Mouse (Mus musculus): ENCODE results near the gene Dynlt1a.
"Not testable (repeated sequence)": the region's sequence is repeated elsewhere in the genome, so short reads cannot be mapped to it uniquely, and the experiment has no call there.

The Dynlt1a gene

DNA sequence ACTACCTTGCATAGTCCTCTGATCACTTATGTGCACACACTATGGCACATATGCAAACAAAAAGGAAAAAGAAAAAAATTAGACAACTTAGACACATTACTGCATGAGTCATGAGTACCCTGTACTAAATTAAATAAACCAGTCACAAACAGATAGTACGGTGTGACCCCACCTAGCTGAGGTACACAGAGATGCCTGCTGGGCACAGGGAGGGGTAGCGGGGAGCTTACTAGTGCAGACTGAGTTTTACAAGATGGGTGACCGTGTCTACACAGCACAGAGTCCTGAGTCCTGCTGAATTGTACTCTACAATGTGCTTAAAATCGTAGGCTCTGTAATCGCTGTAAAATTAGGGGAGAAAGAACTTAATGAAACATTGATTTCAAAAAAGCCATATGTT lies 31.1 kb downstream of the Dynlt1a start:
- not testable (repeated sequence) for DNase-seq

DNA sequence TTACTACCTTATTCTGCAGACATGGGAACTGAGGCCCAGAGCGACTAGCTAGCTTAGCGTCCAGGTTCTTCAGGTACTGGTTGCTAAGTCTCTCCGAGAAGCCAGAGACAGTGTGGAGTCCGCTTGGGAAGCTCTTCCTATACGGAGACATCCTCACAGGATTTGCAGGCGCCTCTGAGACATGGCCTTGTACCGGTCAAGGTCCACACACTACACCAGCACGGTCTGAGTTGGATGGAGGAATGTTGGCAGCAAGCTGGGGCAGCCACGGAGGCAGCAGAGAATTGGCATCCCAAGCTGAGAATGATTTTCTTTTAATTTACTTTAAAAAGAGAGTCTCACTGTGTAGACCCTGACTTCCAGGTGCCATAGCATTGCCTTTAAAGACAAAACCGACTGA lies 34.2 kb downstream of the Dynlt1a start:
- not testable (repeated sequence) for DNase-seq

DNA sequence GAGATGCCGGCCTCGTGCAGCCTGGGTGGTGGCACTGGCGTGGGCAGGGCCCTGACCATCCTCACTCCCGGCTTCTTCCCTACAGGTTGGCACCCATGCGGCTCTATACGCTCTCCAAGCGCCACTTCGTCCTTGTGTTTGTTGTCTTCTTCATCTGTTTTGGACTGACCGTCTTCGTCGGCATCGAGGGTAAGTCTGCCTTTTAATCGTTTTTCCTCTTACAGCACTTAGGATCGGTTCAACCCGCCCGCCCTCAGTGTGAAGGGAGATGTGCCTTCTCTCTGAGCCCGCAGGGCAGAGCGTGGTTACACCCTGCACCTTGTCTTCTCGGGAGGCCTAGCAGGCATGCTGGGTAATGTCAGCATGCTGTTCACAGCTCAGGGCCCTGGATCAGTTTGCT lies 36.8 kb downstream of the Dynlt1a start:
- DNase-seq, result not testable (repeated sequence)

GRCm38 (mm10) chr17:6279772-6280171 lies 37.5 kb downstream of the Dynlt1a start:
- DNase-seq, result not testable (repeated sequence)

DNA sequence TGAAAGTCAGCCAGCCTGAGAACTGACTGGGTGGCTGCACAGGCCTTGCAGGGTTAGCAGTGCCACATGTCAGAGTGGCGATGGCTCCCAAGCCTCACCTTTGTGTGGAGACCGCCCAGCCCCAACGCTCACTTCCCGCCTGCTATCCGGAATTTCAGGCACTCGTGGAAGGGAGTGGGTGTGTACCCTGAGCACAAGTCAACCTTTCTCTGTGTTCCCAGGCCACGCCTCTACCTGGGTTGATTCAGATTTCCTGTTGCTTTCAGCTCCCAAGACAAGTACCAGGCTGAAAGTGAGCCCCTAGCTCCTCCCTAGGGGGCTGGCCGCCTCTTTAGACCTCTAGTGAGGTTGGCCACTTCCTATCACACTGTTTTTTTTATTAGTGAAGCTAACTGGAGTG lies 38.1 kb downstream of the Dynlt1a start:
- DNase-seq, result not testable (repeated sequence)

- not testable (repeated sequence) for DNase-seq
Observed at GRCm38 (mm10) chr17:6274693-6275092, 42.6 kb downstream of the Dynlt1a start.

DNA sequence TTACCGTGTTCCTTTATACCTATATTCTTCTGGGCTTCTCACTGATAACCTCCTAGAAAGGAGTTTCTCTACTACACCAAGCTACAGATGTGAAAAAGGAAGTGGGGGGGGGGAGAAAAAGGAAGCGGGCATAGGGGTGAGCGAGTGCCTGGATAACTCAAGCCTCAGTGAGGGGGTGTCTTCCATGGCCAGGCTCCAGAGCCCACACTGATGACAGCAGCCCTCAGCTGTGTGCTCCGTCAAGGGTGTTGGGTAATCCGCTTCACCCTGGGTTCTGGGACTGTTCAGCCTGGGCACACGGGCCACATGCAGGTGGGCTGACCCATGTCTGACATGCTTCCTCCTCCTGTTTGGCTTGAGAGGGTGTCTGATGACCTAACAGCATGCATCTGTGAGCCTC lies 45.3 kb downstream of the Dynlt1a start:
- not testable (repeated sequence) for DNase-seq

DNA sequence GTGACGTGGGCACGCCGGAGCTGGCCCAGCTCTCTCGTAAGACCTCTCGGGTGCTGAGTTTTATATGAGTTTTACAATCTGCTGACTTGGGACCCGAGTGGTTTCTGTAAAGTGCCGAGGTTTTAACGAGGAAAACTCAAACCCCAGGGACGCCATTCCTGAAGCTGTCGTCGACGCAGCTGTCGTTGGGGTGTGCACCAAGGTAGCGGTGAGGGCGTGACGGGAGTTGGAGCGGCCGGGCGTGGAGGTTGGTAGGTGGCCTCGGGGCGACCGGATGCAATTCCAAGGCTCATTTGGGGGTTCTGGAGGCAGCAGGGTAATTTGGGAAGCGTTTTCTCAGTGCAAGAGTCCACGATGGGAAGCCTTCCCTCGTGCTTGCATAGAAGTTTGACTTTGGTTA lies 46.5 kb downstream of the Dynlt1a start:
- DNase-seq, result not testable (repeated sequence)

DNA sequence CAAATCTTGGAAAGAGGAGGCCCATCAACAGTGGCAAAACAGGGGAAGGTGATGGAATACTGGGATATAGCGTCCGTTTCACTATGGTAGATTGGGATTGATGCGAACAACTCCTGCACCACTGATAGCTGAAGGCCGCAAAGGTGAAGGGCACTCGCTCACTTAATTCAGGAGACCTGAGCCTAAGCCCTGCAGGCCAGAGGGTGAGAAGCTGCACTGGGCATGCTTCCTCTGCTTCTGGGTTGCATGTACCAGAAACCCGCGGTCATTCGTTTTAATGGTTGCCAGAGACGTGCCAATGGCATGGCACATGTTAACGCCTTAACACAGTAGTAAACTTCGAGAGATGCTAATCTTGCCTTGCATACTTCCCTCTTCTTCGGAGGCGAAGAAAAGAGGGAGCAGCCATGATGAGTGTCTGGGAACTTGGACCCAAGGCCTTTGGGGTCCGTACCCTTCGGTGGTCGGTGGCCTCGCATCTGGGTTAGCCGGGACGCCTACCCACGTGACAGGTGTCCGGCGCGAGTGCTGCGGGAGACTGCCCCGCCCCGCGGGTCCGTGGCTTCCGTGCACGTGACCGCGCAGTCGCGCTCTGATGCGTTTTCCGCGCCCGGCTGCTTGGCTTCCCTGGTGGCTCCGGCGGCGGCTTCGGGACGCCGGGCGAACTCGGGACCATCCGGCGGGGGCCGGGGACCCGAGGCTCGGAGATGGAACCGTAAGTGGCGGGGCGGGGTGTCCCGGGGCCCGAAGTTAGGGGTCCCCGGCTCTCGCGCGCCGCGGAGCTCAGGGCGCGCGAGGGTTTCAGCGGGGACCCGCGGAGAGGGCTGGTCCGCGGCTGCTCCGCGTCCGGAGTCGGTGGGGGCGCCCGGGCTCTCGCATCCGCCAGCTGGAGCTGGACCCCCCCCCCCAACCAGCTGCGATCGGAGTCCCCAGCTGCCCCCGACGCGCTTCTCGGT lies 47.1 kb downstream of the Dynlt1a start:
- DNase-seq, result not testable (repeated sequence)

DNA sequence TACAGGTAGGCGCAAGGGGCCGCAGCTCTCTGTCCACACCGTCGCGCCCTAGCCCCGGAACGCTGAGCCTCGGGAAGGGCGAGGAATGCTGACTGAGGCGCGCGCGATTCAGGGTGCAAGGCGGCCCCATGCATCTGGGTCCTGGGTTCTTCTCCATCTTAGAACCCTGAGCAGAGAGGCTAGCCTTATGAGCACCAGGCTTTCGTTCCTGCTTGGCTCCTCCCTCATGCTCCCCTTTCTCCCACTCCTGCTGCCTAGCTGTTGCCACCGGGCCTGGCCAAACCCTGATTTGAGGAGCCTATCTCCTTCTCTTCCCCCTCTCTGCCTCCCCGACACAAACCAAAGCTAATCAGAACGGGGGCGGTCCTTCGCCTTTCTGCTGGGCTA lies 60.2 kb downstream of the Dynlt1a start:
- not testable (repeated sequence) for DNase-seq

DNA sequence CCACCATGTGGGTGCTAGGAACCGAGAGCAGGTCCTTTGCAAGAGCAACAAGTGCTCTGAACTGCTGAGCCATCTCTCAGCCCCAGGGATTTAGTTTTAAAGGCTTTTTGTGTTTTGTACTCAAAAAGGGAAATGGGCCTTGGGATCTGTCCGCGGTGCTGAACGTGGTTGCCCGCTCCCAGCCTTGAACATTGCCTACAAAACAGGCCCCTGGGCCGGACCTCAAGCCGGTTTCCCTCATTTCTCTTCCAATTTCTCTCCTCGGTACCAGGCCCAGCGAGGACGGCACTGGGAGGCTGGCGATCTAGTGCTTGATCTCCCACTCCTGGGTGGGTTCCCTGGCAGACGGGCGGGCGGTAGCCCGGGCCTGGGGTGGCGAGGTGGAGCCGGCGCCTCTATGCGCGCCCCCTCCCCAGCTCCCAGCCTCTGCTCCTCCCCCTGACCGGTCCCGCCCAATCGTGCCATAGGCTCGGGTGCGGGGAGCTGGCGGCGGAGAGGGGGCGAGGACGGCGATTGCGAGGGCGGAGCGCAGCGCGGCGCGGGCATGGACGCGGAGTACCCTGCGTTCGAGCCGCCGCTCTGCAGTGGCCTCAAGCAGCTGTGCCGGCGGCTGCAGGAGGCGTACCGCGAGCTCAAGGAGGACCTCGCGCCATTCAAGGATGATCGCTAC lies 60.8 kb downstream of the Dynlt1a start, which contains the start of gene Tmem181a:
Gene Tmem181a, plus strand, starts transcription at position 461 of the 670 bp plus-strand sequence.
- DNase-seq, result not testable (repeated sequence)
